Mouse (Mus musculus): ENCODE data around the gene Mrpl58.

DNA sequence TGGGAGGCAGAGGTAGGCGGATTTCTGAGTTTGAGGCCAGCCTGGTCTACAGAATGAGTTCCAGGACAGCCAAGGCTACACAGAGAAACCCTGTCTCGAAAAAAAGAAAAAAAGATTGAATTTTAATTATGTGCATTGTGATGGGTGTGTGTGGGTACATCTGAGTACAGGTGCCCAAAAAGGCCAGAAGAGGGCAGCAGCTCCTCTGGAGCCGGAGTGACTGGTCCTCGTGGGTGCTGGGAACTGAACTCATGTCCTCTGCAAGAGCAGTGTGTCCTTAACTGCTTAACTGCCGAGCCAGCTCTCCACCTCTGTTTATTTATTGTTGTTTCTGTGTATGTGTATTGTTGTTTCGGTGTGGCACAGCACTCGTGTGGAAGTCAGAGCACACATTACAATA is 25.7 kb upstream of the Mrpl58 start:
- TF ChIP-seq CTCF (IDR thresholded peaks at IDR 0.05; ENCODE audit: low read depth, low read length) (no peak), TAL1 (conservative IDR thresholded peaks at IDR 0.05; ENCODE audit: low read depth, low read length) (no peak), GATA2 (IDR thresholded peaks at IDR 0.05; ENCODE audit: borderline replicate concordance, low read depth, low read length) (no peak), POLR2AphosphoS5 (IDR thresholded peaks at IDR 0.05; ENCODE audit: insufficient replicate concordance, low read depth, low read length) (no peak)
